Mouse (Mus musculus): ENCODE results near the gene Cep19.

DNA sequence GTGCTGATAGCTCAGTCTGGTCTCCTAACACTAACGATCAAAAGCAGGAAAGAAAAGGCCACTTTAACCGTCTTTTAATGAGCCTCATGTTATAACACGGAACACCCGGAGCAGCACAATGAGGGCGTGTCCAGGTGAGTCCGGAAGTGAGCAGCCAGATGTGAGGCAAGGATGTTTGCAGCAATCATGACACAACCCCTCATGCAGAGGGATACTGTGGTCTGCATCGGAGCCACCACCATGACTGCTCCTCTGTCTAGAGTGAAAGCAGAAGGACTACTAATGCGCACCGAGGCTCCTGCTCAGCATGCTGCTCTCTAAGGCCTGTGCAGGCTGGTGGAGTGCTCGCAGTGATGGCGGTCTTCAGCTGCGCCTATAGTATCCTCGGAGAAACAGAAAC is 2.7 kb downstream of the Cep19 start:
- TF ChIP-seq REST (IDR thresholded peaks at IDR 0.05; ENCODE audit: insufficient read depth, insufficient read length) (no peak), MAX (IDR thresholded peaks at IDR 0.05; ENCODE audit: low read depth) (no peak), POLR2A (IDR thresholded peaks at IDR 0.05; ENCODE audit: insufficient read length, low read depth) (no peak), TCF12 (IDR thresholded peaks at IDR 0.05; ENCODE audit: insufficient read depth, poor library complexity, severe bottlenecking) (no peak), USF1 (IDR thresholded peaks at IDR 0.05; ENCODE audit: low read depth) (no peak), POLR2AphosphoS2 (IDR thresholded peaks at IDR 0.05; ENCODE audit: insufficient read length, low read depth) (no peak), CEBPB (IDR thresholded peaks at IDR 0.05; ENCODE audit: insufficient read depth, poor library complexity, severe bottlenecking) (no peak), E2F4 (IDR thresholded peaks at IDR 0.05; ENCODE audit: insufficient read depth) (no peak)

All from myocyte (in vitro differentiated cells).